Mouse (Mus musculus): ENCODE measurements around the gene Ints12. TPM values are rescaled to one million over a fixed set of nuclear protein-coding genes. Genes with fewer than 3 reads are reported as not detected.

The Ints12 gene
- total RNA-seq (2023), result 20.2 TPM

GRCm38 (mm10) chr3:133091664-133092273 is at the start of gene Ints12, which contains the start of gene Gstcd:
Gene Ints12, plus strand, starts transcription at chr3:133091840.
Gene Gstcd, minus strand, starts transcription at chr3:133092033.

Other genes starting within 250 kb of the Ints12 start
- gene Npnt, start 141.5 kb upstream of the Ints12 start, total RNA-seq (2023), result 0.18 TPM
- gene Gstcd, start 193 bp downstream of the Ints12 start, total RNA-seq (2023), result 18.8 TPM
- gene Arhgef38, start 143.1 kb downstream of the Ints12 start, total RNA-seq (2023), result not detected
- 23.8 TPM for gene Ppa2, start 218.3 kb downstream of the Ints12 start, total RNA-seq (2023)